Mouse (Mus musculus) liver, adult (tissue): Measurements from ENCODE around the gene Apeh.

Source experiments
- GATA4 ChIP-seq: IDR thresholded peaks from 2 replicates; pipeline ENCODE4 v1.6.1; 2014; ENCODE audit warnings: mild to moderate bottlenecking, low read length; ENCODE audit not compliant: insufficient replicate concordance

Gene Apeh

DNA sequence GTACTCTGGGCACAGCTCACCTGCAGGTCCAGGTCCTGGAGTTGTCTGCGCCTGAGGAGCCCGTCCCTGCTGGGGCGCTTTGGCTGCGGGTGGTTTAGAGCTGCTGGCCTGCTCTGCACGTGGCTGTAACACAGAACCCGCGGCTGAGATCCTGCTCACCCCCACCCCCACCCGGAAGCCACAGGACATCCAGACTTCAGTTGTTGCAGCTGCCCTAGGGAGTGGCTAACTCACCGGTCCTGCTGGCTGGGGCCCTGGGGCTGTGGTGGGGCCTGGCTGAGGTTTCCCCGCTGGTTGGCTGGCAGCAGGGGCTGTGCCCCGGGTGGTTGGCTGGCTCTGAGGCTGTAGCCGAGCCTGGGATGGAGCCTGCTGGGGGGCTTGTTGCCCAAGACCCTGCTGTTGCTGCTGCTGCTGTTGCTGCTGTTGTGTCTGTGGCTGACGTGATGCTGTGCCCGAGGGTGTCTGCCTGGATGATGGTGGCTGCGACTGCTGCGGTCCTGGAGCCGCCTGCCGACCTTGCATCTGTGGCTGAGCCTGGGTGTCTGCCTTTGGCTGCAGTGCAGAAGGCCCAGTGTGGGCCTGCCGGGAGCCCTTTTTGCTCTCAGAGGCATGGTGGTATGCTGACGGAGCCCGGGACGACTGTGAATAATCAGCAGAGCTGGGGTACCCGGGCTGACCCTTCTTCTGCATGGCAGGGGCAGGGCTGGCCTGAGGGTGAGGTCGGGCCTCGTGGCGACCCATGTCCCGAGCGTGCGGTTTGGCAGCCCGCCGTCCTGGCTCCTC, 10.6 kb upstream of the Apeh start:
- TF ChIP-seq GATA4 = no peak

DNA sequence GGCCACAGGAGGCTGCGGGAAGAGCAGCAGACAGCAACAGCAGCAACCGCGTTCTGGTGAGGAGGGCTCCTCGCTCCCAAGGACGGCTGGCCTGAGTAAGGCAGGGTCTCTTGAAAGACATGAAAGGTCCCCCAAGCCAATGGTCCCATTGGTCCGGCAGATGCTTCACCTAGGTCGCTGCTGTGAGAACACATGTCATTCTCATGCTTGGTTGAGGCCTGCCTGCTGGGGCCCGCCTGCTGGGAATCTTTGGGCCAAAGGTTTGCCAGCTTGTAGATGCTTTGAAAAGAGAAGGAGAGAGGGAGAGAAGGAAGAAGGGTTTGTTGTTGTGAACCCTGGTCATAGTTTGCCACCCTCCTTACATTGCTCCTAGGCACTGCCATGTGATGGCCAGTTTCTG, 5.2 kb upstream of the Apeh start:
- TF ChIP-seq GATA4 = no peak

GRCm38 (mm10) chr9:108095949-108096712, 1.7 kb upstream of the Apeh start:
- no peak for TF ChIP-seq GATA4

GRCm38 (mm10) chr9:108095518-108095917, 1.1 kb upstream of the Apeh start:
- TF ChIP-seq GATA4 = no peak

GRCm38 (mm10) chr9:108094998-108095411, 599 bp upstream of the Apeh start:
- no peak; the same call in 1 of the 2 replicates for TF ChIP-seq GATA4

DNA sequence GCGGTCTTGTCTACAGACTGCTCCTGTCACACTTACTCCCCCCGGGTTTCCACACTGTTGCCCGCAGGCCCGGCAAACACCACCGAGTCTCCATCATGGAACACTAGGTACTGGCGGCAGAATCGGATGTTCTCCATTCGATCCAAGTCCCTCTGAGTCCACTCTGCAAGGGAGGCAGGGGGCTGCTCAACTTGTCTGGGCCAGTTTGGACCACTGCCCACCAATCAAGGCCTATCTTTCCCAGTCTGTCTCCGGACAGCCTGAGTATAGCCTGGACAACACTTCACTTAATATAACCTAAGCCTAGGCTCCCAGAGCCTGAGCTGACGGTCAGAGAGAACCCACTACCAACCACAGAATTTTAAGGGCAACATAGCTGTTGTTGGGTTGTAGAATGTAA, 820 bp downstream of the Apeh start:
- no peak for TF ChIP-seq GATA4

DNA sequence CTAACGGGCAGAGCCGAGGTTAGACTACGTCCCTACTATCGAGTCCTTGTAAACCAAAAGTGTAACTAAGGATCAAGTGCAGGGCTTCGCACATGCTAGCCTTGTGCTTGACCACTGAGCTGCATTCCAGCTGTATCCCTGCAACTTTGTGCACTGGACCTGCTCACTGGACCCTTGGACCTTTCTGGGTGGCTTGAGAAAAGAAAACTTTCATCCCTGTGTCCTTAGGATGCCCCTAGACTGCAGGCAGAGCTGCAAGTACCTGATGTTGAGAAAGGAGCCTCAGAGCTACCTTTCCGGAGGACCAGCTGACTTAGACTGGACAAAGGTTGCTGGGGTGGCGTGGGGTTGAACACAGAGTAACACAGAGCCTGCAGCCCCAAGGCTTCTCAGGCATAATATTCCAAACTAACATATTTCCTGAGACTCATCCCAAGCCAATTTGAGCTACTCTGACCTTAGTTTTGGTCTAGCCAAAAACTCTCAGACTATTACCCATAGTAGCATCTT, 3.7 kb downstream of the Apeh start:
- no peak for TF ChIP-seq GATA4

- no peak for TF ChIP-seq GATA4
These were observed 9.1 kb downstream of the Apeh start for GRCm38 (mm10) chr9:108085261-108085660.

DNA sequence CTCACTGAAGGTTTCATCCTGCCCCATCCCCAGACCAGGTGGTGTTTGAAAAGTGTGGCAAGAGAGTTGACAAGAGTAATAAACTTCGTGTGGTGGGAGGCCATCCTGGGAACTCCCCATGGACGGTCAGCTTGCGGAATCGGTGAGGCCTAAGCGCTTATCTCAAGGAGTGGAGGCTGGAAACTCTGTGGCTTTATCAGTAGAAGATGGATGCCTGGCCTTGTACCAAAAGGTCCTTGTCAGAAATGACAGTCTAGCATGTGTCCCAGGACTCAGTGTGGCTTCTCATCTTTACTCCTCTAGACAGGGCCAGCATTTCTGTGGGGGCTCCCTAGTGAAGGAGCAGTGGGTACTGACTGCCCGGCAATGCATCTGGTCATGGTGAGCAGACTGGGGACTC, 10.8 kb downstream of the Apeh start:
- no peak for TF ChIP-seq GATA4

DNA sequence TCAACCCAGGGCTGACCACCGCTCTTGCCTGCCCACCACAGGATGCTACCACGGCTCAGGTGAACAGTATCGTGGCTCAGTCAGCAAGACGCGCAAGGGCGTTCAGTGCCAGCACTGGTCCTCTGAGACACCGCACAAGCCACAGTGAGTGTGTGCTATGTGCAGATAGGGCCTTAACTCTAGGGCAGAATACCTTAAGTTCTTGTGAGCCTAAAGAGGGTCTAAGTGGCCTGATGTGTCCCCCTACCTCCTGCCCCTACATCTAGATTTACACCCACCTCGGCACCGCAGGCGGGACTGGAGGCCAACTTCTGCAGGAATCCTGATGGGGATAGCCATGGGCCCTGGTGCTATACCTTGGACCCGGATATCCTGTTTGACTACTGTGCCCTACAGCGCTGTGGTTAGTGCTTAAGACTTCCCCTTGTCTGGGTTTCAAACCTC, 11.4 kb downstream of the Apeh start, which contains the start of gene Rnf123:
Gene Rnf123 (minus strand): TSS at position 359 of the 444 bp plus-strand sequence.
- TF ChIP-seq GATA4 = no peak

DNA sequence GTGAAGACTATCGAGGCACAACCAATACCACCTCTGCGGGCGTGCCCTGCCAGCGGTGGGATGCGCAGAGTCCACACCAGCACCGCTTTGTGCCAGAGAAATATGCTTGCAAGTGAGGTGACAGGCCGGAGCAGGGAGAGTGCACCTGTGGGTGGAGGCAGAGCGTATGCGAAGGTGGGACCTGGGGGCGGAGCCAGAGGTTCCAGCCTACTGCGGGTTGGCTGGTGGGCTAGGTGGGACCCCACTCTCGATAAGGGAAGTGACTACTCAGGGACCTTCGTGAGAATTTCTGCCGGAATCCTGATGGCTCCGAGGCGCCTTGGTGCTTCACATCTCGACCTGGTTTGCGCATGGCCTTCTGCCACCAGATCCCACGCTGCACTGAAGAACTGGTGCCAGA, 11.9 kb downstream of the Apeh start:
- no peak for TF ChIP-seq GATA4

DNA sequence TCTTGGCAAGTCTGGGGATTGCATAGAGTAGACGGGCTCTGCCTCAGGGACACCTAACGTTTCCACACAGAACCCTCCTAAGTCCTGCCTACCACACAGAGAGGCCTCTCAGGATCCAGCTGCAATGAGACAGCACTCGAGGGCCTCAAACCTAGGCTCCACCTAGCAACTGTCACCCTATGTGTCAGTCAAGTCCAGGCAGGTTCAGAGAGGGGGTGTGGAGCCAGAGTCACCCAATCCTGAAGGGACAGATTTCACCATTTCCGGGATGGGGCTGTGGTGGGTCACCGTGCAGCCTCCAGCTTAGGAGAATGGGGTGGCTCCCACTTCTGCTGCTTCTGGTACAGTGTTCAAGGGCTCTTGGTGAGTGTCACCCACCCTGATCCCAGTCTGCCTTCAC, 14.2 kb downstream of the Apeh start, which contains the start of gene Mst1:
Gene Mst1 (plus strand): TSS at position 269 of the 400 bp plus-strand sequence.
- no peak for TF ChIP-seq GATA4

- no peak for TF ChIP-seq GATA4
These were observed 21.1 kb downstream of the Apeh start for GRCm38 (mm10) chr9:108073141-108073930.

DNA sequence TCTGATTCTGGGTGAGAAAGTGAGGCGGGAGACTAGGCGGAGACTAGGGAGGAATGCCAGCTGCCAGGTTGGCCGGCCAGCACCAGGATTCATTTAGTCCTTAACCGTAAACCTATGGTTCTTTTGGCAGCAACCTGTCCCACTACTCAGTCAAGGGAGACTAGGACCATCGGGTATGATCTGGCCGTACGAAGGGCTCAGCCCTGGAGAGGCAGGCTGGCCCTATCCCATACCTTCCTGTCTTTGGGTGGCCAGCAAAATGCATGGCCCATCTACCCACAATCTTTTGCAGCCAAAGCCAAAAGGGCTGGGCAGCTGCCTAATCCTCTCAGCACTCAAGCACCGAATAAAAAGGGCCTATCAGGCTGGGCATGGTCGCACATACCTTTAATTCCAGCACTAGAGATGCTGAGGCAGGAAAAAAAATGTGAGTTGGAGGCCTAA, 21.9 kb downstream of the Apeh start:
- no peak for TF ChIP-seq GATA4

- no peak for TF ChIP-seq GATA4
These were observed 22.6 kb downstream of the Apeh start for GRCm38 (mm10) chr9:108071801-108072200.
